Mouse (Mus musculus): ENCODE data around the gene Lipe.

- no peak for TF ChIP-seq POLR2AphosphoS5 (IDR thresholded peaks at IDR 0.05; ENCODE audit: borderline replicate concordance, low read depth, low read length)
- TF ChIP-seq TBP (IDR thresholded peaks at IDR 0.05; ENCODE audit: low read depth, low read length) = no peak
- TF ChIP-seq CTCF (IDR thresholded peaks at IDR 0.05 in 2 of 3, conservative IDR thresholded peaks at IDR 0.05 in 1 of 3; ENCODE audit: control insufficient read depth in 1 of 3, insufficient read depth in 1 of 3, low read depth in 2 of 3, low read length in 3 of 3, poor library complexity in 1 of 3, severe bottlenecking in 1 of 3) = no peak
- no peak for TF ChIP-seq POLR2AphosphoS2 (IDR thresholded peaks at IDR 0.05; ENCODE audit: low read length)
- no peak for TF ChIP-seq EP300 (IDR thresholded peaks at IDR 0.05; ENCODE audit: low read depth in 1 of 2, low read length in 2 of 2)
- TF ChIP-seq USF2 (IDR thresholded peaks at IDR 0.05; ENCODE audit: borderline replicate concordance in 1 of 2, insufficient read depth in 1 of 2, low read depth in 1 of 2, low read length in 2 of 2) = no peak
- TF ChIP-seq POLR2A (IDR thresholded peaks at IDR 0.05; ENCODE audit: control insufficient read depth in 1 of 2, insufficient read depth in 1 of 2, low read depth in 1 of 2, low read length in 2 of 2, poor library complexity in 1 of 2) = no peak
- TF ChIP-seq USF1 (IDR thresholded peaks at IDR 0.05; ENCODE audit: low read depth, low read length) = no peak
- no peak for TF ChIP-seq NRF1 (IDR thresholded peaks at IDR 0.05; ENCODE audit: insufficient read depth, low read depth, low read length, poor library complexity, severe bottlenecking)
- TF ChIP-seq E2F4 (IDR thresholded peaks at IDR 0.05; ENCODE audit: borderline replicate concordance, low read depth, low read length) = no peak
These were observed 37.7 kb upstream of the Lipe start for GRCm38 (mm10) chr7:25436226-25436625.

Data from MEL (cell line).